Mouse (Mus musculus) neural tube, embryonic 13.5 days (tissue): Measurements from ENCODE around the gene Tmem263. TPM values are rescaled to one million over a fixed set of nuclear protein-coding genes. Genes with fewer than 3 reads are reported as not detected.
A peak's percentile ranks its signal among the peaks of the same experiment; 100 is the strongest.

Source experiments
- ATAC-seq: fragments of 200-750 bp; cut with Nextera tagmentation; 2 replicates; pipeline ENCODE4 v1.8.0; 2017; ENCODE audit warnings: low read depth, mild to moderate bottlenecking, moderate TSS enrichment, moderate library complexity
- H3K27ac ChIP-seq: fragments of 300-500 bp; sonication (generic); replicated peaks from 2 replicates; pipeline ENCODE4 v1.5.1; 2015; ENCODE audit warnings: moderate library complexity, mild to moderate bottlenecking, inconsistent platforms
- H3K27me3 ChIP-seq: fragments of 300-500 bp; sonication (generic); 2 replicates; pipeline ENCODE4 v1.6.1; 2015; ENCODE audit warnings: mild to moderate bottlenecking, inconsistent platforms
- H3K36me3 ChIP-seq: fragments of 300-500 bp; sonication (generic); 2 replicates; pipeline ENCODE4 v1.6.1; 2015; ENCODE audit warnings: mild to moderate bottlenecking, inconsistent platforms
- H3K4me1 ChIP-seq: fragments of 300-500 bp; sonication (generic); replicated peaks from 2 replicates; pipeline ENCODE4 v1.6.1; 2015; ENCODE audit warnings: inconsistent platforms
- H3K4me2 ChIP-seq: fragments of 300-500 bp; sonication (generic); 2 replicates; pipeline ENCODE4 v1.6.1; 2015; ENCODE audit warnings: inconsistent platforms, mild to moderate bottlenecking, moderate library complexity
- H3K4me3 ChIP-seq: fragments of 300-500 bp; sonication (generic); 2 replicates; pipeline ENCODE4 v1.5.1; 2015; ENCODE audit warnings: mild to moderate bottlenecking, inconsistent platforms
- H3K9ac ChIP-seq: fragments of 300-500 bp; sonication (generic); 2 replicates; pipeline ENCODE4 v1.6.1; 2015; ENCODE audit warnings: moderate library complexity, mild to moderate bottlenecking, inconsistent platforms
- H3K9me3 ChIP-seq: fragments of 300-500 bp; sonication (generic); 2 replicates; pipeline ENCODE4 v1.6.1; 2016; ENCODE audit warnings: inconsistent platforms
- WGBS: fragments of 180-500 bp; shearing (Covaris S2); methylation state at CpG from one replicate; pipeline ENCODE4 v1.1.7; 2015; 5-methylcytosine and 5-hydroxymethylcytosine counted together
- polyA plus RNA-seq: library from polyadenylated mRNA; unstranded; fragments of >200 nt; fragmentation: Nextera tagmentation; extraction: Ambion mirVana; gene quantifications from 2 replicates; pipeline ENCODE4 v1.2.1, GENCODE M21; 2015

Gene Tmem263
- polyA plus RNA-seq, result 62.8 and 67.6 TPM in 2 replicates

GRCm38 (mm10) chr10:85102247-85103084 lies at the start of gene Tmem263, which contains the start of gene Fhl4:
Gene Tmem263 (plus strand): TSS chr10:85102627.
Gene Fhl4 (minus strand): TSS chr10:85102495.
- under 1% methylated on average over 67 of the region's 96 CpGs for WGBS
- ATAC-seq, result peak; percentile 96
- no peaks in the 10 kb centered on the region for H3K27me3 ChIP-seq
- no peaks in the 10 kb centered on the region for H3K36me3 ChIP-seq
- H3K4me2 ChIP-seq, result peak within 1 kb of the TSS; percentile 97
- H3K9ac ChIP-seq, result peak within 1 kb of the TSS; percentile 96
- peak within 1 kb of the TSS; percentile 90 for H3K27ac ChIP-seq
- H3K9me3 ChIP-seq, result no peaks in the 10 kb centered on the region
- H3K4me1 ChIP-seq, result peaks cover 25% of the 10 kb centered on the region
- H3K4me3 ChIP-seq, result peak within 1 kb of the TSS; percentile 97

- Histone ChIP-seq H3K27ac (no peak overlapping the region), H3K4me1 (no peaks in the 10 kb centered on the region)
- 85% methylated on average over 2 of the region's 2 CpGs for WGBS
Observed at GRCm38 (mm10) chr10:85054876-85055275, 47.6 kb upstream of the Tmem263 start.

GRCm38 (mm10) chr10:85071605-85072152 lies 30.7 kb upstream of the Tmem263 start:
- no peak for ATAC-seq
- H3K4me3 ChIP-seq, result no peak overlapping the region
- no peak overlapping the region for H3K4me2 ChIP-seq
- 50% methylated on average over 4 of the region's 4 CpGs for WGBS
- no peaks in the 10 kb centered on the region for H3K4me1 ChIP-seq
- H3K9me3 ChIP-seq, result peaks cover 5% of the 10 kb centered on the region; the same call in 1 of the 2 replicates
- H3K27me3 ChIP-seq, result no peaks in the 10 kb centered on the region
- H3K36me3 ChIP-seq, result no peaks in the 10 kb centered on the region
- no peak overlapping the region for H3K27ac ChIP-seq
- H3K9ac ChIP-seq, result no peak overlapping the region

More at GRCm38 (mm10) chr10:85054876-85055275, 47.6 kb upstream of the Tmem263 start:
- no peaks in the 10 kb centered on the region for H3K36me3 ChIP-seq
- ATAC-seq, result no peak
- H3K4me3 ChIP-seq, result no peak overlapping the region
- no peak overlapping the region for H3K9ac ChIP-seq
- no peaks in the 10 kb centered on the region for H3K9me3 ChIP-seq
- H3K4me2 ChIP-seq, result no peak overlapping the region
- H3K27me3 ChIP-seq, result no peaks in the 10 kb centered on the region; the same call in 1 of the 2 replicates

GRCm38 (mm10) chr10:85101841-85102240 lies 586 bp upstream of the Tmem263 start:
- Histone ChIP-seq H3K27ac (peak overlapping the region; percentile 90), H3K4me1 (peaks cover 25% of the 10 kb centered on the region), H3K9me3 (no peaks in the 10 kb centered on the region), H3K4me2 (peak overlapping the region; percentile 76), H3K27me3 (no peaks in the 10 kb centered on the region), H3K9ac (peak overlapping the region; percentile 96), H3K4me3 (peak overlapping the region; percentile 97), H3K36me3 (no peaks in the 10 kb centered on the region)
- ATAC-seq, result peak; percentile 25
- WGBS, result 2% methylated on average over 10 of the region's 10 CpGs

GRCm38 (mm10) chr10:85103085-85103885 lies 858 bp downstream of the Tmem263 start:
- H3K36me3 ChIP-seq, result no peaks in the 10 kb centered on the region
- peak overlapping the region; percentile 97 for H3K4me3 ChIP-seq
- H3K27me3 ChIP-seq, result no peaks in the 10 kb centered on the region
- peak overlapping the region; percentile 85 for H3K27ac ChIP-seq
- ATAC-seq, result peak; percentile 10; the same call in 1 of the 2 replicates
- peak overlapping the region; percentile 97 for H3K4me2 ChIP-seq
- H3K4me1 ChIP-seq, result peaks cover 25% of the 10 kb centered on the region
- H3K9me3 ChIP-seq, result no peaks in the 10 kb centered on the region
- peak overlapping the region; percentile 96 for H3K9ac ChIP-seq
- WGBS, result under 1% methylated on average over 34 of the region's 34 CpGs

- ATAC-seq, result no peak
- WGBS, result 90% methylated on average over 4 of the region's 4 CpGs
- Histone ChIP-seq H3K36me3 (peaks cover 45% of the 10 kb centered on the region), H3K27ac (no peak overlapping the region), H3K4me2 (no peak overlapping the region), H3K9ac (no peak overlapping the region), H3K9me3 (no peaks in the 10 kb centered on the region), H3K4me3 (no peak overlapping the region), H3K4me1 (peaks cover 5% of the 10 kb centered on the region; the same call in 1 of the 2 replicates), H3K27me3 (no peaks in the 10 kb centered on the region)
Observed at GRCm38 (mm10) chr10:85114409-85114808, 12.0 kb downstream of the Tmem263 start.

- Histone ChIP-seq H3K4me3 (no peak overlapping the region), H3K9me3 (no peaks in the 10 kb centered on the region), H3K36me3 (peaks cover 48% of the 10 kb centered on the region)
Observed at GRCm38 (mm10) chr10:85125184-85125583, 22.8 kb downstream of the Tmem263 start.

GRCm38 (mm10) chr10:85127395-85128287 lies 25.2 kb downstream of the Tmem263 start, which contains the start of gene Mterf2:
Gene Mterf2 (minus strand): TSS chr10:85128027.
- 9% methylated on average over 20 of the region's 20 CpGs for WGBS
- peak; percentile 100 for ATAC-seq
- Histone ChIP-seq H3K27me3 (no peaks in the 10 kb centered on the region), H3K36me3 (peaks cover 32% of the 10 kb centered on the region), H3K4me2 (peak within 1 kb of the TSS; percentile 63), H3K9ac (peak within 1 kb of the TSS; percentile 79), H3K9me3 (no peaks in the 10 kb centered on the region), H3K4me3 (peak within 1 kb of the TSS; percentile 57), H3K4me1 (peaks cover 24% of the 10 kb centered on the region), H3K27ac (peak within 1 kb of the TSS; percentile 64)

More at GRCm38 (mm10) chr10:85125184-85125583, 22.8 kb downstream of the Tmem263 start:
- Histone ChIP-seq H3K4me2 (no peak overlapping the region), H3K27me3 (no peaks in the 10 kb centered on the region), H3K9ac (no peak overlapping the region), H3K27ac (no peak overlapping the region), H3K4me1 (peaks cover 24% of the 10 kb centered on the region)
- WGBS, result 87% methylated on average over 13 of the region's 13 CpGs
- no peak for ATAC-seq

GRCm38 (mm10) chr10:85128453-85128852 lies 26.0 kb downstream of the Tmem263 start:
- Histone ChIP-seq H3K27me3 (no peaks in the 10 kb centered on the region), H3K9me3 (no peaks in the 10 kb centered on the region), H3K4me2 (peak overlapping the region; percentile 63), H3K9ac (peak overlapping the region; percentile 49), H3K36me3 (peaks cover 31% of the 10 kb centered on the region), H3K4me3 (peak overlapping the region; percentile 57), H3K27ac (peak overlapping the region; percentile 64), H3K4me1 (peaks cover 24% of the 10 kb centered on the region)
- peak; percentile 57 for ATAC-seq
- WGBS, result 24% methylated on average over 7 of the region's 7 CpGs

- Histone ChIP-seq H3K27me3 (no peaks in the 10 kb centered on the region), H3K27ac (no peak overlapping the region), H3K9ac (no peak overlapping the region), H3K9me3 (no peaks in the 10 kb centered on the region), H3K4me1 (0 out of 2 replicates have a peak, but pooled peaks cover 5% of the 10 kb centered on the region), H3K4me2 (no peak overlapping the region), H3K4me3 (no peak overlapping the region), H3K36me3 (peaks cover 26% of the 10 kb centered on the region)
- ATAC-seq, result no peak
- 90% methylated on average over 6 of the region's 6 CpGs for WGBS
Observed at GRCm38 (mm10) chr10:85136573-85136972, 34.1 kb downstream of the Tmem263 start.

- ATAC-seq, result no peak
- 0 out of 2 replicates have a peak, but pooled peaks cover 6% of the 10 kb centered on the region for H3K4me1 ChIP-seq
- H3K27me3 ChIP-seq, result no peaks in the 10 kb centered on the region
- no peak overlapping the region for H3K9ac ChIP-seq
- no peak overlapping the region for H3K4me2 ChIP-seq
- H3K27ac ChIP-seq, result no peak overlapping the region
- H3K9me3 ChIP-seq, result no peaks in the 10 kb centered on the region
- peaks cover 48% of the 10 kb centered on the region for H3K36me3 ChIP-seq
- H3K4me3 ChIP-seq, result no peak overlapping the region
- 69% methylated on average over 9 of the region's 9 CpGs for WGBS
Observed at GRCm38 (mm10) chr10:85141465-85141864, 39.0 kb downstream of the Tmem263 start.
